19 mouse cellular contexts compared by ENCODE assay signal in genomic region chr1:192962323-192962722, GRCm38 (mm10).
"Had no signal": no experiment of that assay in that cellular context is flagged by ENCODE, and none has a peak within 500 bp of the region (broad histone marks: within the 10 kb centered on the region; RNA-seq: fewer than 3 reads in every experiment).

No protein-coding gene starts in this region.

- H3K36me3 ChIP-seq: limb, embryonic 15.5 days; lung, embryonic 15.5 days had no signal

- H3K27ac ChIP-seq: limb, embryonic 12.5 days; limb, embryonic 15.5 days; liver, embryonic 14.5 days; lung, embryonic 15.5 days; midbrain, embryonic 10.5 days had no signal

- ATAC-seq: intestine, embryonic 16.5 days; liver, postnatal 0 days had no signal

- H3K4me2 ChIP-seq: limb, embryonic 12.5 days; limb, embryonic 15.5 days; liver, embryonic 11.5 days; lung, embryonic 15.5 days had no signal

- H3K27me3 ChIP-seq: limb, embryonic 12.5 days; limb, embryonic 15.5 days; lung, embryonic 15.5 days; megakaryocyte, embryonic 14.5 days had no signal

- H3K4me1 ChIP-seq: limb, embryonic 12.5 days; limb, embryonic 15.5 days; lung, embryonic 15.5 days; megakaryocyte, embryonic 14.5 days; midbrain, embryonic 10.5 days had no signal

- H3K9ac ChIP-seq: limb, embryonic 12.5 days; limb, embryonic 15.5 days; liver, embryonic 14.5 days; liver, postnatal 0 days; lung, embryonic 15.5 days had no signal

- DNase-seq: kidney, adult 18-20 months; kidney, adult 9 months; kidney, postnatal 14 days; kidney, postnatal 4 days; left cerebral cortex, postnatal 4 days; liver, postnatal 0 days; lung, postnatal 10 days; lung, postnatal 36 days; thymus, adult 18-20 months; thymus, postnatal 36 days had no signal

- H3K4me3 ChIP-seq: limb, embryonic 12.5 days; limb, embryonic 15.5 days; lung, embryonic 15.5 days; megakaryocyte, embryonic 14.5 days; midbrain, embryonic 10.5 days; myocyte had no signal

- H3K9me3 ChIP-seq: limb, embryonic 12.5 days; limb, embryonic 15.5 days; lung, embryonic 15.5 days had no signal
